Mouse (Mus musculus): Measurements from ENCODE around the gene Gm45208.

- TF ChIP-seq CTCF (IDR thresholded peaks at IDR 0.05; ENCODE audit: extremely low read depth, insufficient read depth, low read length) (peak; percentile 63), POLR2A (IDR thresholded peaks at IDR 0.05; ENCODE audit: extremely low read depth, insufficient read depth, low read length) (no peak)
Measured at GRCm38 (mm10) chrX:7776329-7777082, 54.5 kb downstream of the Gm45208 start.

Data from cortical plate, adult 2 months (tissue).